Mouse (Mus musculus) bone marrow macrophage, adult 2 months (primary cell): ENCODE results near the gene 1700015F17Rik.

ENCODE experiments used
- CTCF ChIP-seq: IDR thresholded peaks from 2 replicates; pipeline ENCODE4 v1.5.1; 2012; ENCODE audit warnings: low read depth, mild to moderate bottlenecking, low read length, moderate library complexity
- POLR2A ChIP-seq: IDR thresholded peaks from 2 replicates; pipeline ENCODE4 v1.6.1; 2012; ENCODE audit warnings: mild to moderate bottlenecking, low read depth, low read length, borderline replicate concordance

- no peak for TF ChIP-seq POLR2A
- TF ChIP-seq CTCF, result no peak
Observed at GRCm38 (mm10) chr5:5414835-5415234, 64.1 kb downstream of the 1700015F17Rik start.
